Mouse (Mus musculus): ENCODE data around the gene Zdhhc16.

Gene Zdhhc16

GRCm38 (mm10) chr19:41933179-41934086 is at the start of gene Zdhhc16, which contains the start of gene Exosc1:
Zdhhc16 (plus strand) TSS chr19:41933480.
Exosc1 (minus strand) TSS chr19:41933423.
- DNase-seq (ENCODE audit: low spot score in 2 of 2): peak; percentile 98 to 100

- DNase-seq (ENCODE audit: low spot score in 2 of 2): no peak
These were observed 49.4 kb upstream of the Zdhhc16 start for GRCm38 (mm10) chr19:41883882-41884281.

GRCm38 (mm10) chr19:41888191-41888590 is 45.1 kb upstream of the Zdhhc16 start:
- DNase-seq (ENCODE audit: low spot score in 2 of 2): no peak

GRCm38 (mm10) chr19:41894959-41895358 is 38.3 kb upstream of the Zdhhc16 start:
- no peak for DNase-seq (ENCODE audit: low spot score in 2 of 2)

GRCm38 (mm10) chr19:41895460-41896318 is 37.6 kb upstream of the Zdhhc16 start, which contains the start of gene Rrp12:
Rrp12 (minus strand) TSS chr19:41896173.
- DNase-seq (ENCODE audit: low spot score in 2 of 2): peak; percentile 84 to 88

GRCm38 (mm10) chr19:41896319-41896711 is 37.0 kb upstream of the Zdhhc16 start:
- no peak for DNase-seq (ENCODE audit: low spot score in 2 of 2)

- no peak for DNase-seq (ENCODE audit: low spot score in 2 of 2)
These were observed 34.4 kb upstream of the Zdhhc16 start for GRCm38 (mm10) chr19:41898860-41899259.

- DNase-seq (ENCODE audit: low spot score in 2 of 2): no peak
These were observed 32.7 kb upstream of the Zdhhc16 start for GRCm38 (mm10) chr19:41900495-41901090.

- DNase-seq (ENCODE audit: low spot score in 2 of 2): no peak
These were observed 31.6 kb upstream of the Zdhhc16 start for GRCm38 (mm10) chr19:41901696-41902095.

GRCm38 (mm10) chr19:41902848-41903593 is 30.3 kb upstream of the Zdhhc16 start:
- DNase-seq (ENCODE audit: low spot score in 2 of 2): no peak

GRCm38 (mm10) chr19:41905246-41905645 is 28.0 kb upstream of the Zdhhc16 start:
- no peak for DNase-seq (ENCODE audit: low spot score in 2 of 2)

GRCm38 (mm10) chr19:41906311-41907078 is 26.8 kb upstream of the Zdhhc16 start:
- DNase-seq (ENCODE audit: low spot score in 2 of 2): no peak

- no peak for DNase-seq (ENCODE audit: low spot score in 2 of 2)
These were observed 26.1 kb upstream of the Zdhhc16 start for GRCm38 (mm10) chr19:41907079-41907760.

- DNase-seq (ENCODE audit: low spot score in 2 of 2): no peak
These were observed 24.5 kb upstream of the Zdhhc16 start for GRCm38 (mm10) chr19:41908736-41909135.

- no peak for DNase-seq (ENCODE audit: low spot score in 2 of 2)
These were observed 22.9 kb upstream of the Zdhhc16 start for GRCm38 (mm10) chr19:41910396-41910795.

GRCm38 (mm10) chr19:41911178-41912073 is 21.9 kb upstream of the Zdhhc16 start, which contains the start of gene Pgam1:
Pgam1 (plus strand) TSS chr19:41911923.
- DNase-seq (ENCODE audit: low spot score in 2 of 2): peak; percentile 89 to 94

- DNase-seq (ENCODE audit: low spot score in 2 of 2): peak in 1 of 2 experiments; percentile 26
These were observed 20.9 kb upstream of the Zdhhc16 start for GRCm38 (mm10) chr19:41912121-41913080.
